Mouse (Mus musculus): ENCODE measurements at regions not wholly inside any gene's neighbourhood (a gene's known extent, or its start where the extent isn't known, plus 50 kb on each side); places are given as distances from the start of the nearest gene placed in this dataset.
"Not testable (repeated sequence)": the region's sequence is repeated elsewhere in the genome, so short reads cannot be mapped to it uniquely, and the experiment has no call there.

DNA sequence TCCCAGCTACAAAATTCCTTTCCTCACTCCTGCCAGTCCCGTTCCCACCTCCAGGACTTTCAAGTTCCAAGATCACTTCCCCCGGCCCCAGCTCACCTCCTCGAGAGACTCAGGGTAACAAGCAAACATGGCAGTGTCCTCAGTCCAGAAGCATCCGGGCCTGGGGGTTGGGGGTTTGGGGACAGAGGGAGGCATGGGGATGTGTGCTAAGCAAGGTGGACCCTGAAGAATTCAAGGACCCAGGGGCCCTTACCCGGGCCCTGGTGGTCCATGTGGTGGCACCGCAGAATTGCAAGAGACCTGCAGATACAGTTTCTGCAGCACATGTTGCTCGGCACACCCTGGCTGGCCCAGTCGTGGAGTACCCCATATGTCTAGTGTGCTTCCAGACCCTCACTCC, 269.9 kb upstream of the Ube2e3 start:
- DNase-seq, result no peak

DNA sequence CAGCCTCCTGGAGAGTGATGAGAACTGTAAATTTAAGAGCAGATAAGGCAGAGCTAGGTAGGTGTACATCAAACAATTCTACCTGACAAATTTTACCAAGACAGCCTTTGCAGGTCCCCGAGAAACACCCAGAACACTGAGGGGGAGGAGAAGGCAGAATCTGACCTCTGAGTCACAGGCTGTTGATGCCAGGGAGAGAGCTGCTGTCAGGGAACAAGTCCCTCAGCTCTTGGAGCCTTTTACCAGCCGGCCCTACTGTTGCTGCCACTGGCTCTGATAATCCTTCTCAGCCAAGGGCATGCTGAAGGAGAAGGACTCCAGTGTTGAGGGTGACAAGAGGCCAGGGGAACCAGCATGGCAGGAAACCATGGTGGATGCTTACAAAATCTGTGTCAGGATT, 271.7 kb upstream of the Ube2e3 start:
- no peak for DNase-seq

DNA sequence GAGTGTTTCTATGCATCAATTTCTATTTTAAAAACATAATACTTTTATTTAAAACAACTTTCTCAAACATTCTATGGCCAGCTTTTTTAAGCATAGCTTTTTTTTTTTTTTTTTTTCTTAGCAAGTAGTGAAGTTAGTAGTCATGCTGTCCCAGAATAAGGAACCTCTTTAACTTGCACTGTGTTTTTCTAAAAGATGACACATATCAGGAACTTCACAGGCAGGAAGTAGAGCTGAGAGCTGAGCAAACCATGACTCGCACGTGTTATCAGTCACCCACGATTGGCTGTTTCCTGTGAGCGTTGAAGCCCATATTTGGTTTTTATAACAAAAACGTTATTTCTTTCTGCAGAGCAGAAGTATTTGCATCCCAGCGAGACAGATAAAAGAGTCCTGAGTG, 287.9 kb upstream of the Ube2e3 start:
- DNase-seq, result no peak

DNA sequence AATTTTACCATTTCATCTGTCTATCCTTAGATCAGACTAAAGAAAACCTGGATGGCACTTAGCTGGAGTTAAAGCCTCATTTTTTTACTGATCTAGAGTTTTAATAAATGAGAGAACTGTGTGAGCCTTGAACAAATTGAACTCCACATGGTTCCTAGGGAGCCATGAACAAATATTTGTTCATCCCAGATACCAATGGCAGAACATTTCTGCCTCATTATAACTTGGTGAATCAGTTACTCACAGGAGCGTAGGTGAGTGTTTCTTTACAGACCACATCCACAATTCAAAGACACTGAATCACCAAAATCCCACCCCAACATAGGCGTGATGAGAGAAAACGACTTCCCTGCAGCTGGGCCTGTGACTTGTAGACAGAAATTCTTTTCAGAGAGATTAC, 295.4 kb upstream of the Ube2e3 start:
- no peak for DNase-seq

DNA sequence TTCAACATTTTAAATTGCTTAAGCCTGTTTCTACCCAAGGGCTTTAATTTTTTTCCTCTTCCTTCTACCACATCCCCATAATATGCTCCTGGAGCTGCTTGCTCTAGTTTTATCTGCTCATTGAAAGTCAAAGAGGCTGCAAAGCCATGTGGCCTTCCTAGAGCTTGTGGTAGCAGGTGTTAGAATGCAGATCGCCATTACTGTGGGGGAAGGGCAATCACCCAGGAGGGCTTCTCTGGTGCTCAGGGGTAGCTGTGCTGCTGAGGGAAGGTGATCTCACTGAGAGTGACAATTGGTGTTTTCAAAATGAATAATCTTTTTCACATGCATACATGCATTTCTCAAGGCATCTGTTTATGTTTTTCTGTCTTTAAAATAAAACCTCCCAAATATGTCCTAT, 309.8 kb upstream of the Ube2e3 start:
- DNase-seq, result no peak

DNA sequence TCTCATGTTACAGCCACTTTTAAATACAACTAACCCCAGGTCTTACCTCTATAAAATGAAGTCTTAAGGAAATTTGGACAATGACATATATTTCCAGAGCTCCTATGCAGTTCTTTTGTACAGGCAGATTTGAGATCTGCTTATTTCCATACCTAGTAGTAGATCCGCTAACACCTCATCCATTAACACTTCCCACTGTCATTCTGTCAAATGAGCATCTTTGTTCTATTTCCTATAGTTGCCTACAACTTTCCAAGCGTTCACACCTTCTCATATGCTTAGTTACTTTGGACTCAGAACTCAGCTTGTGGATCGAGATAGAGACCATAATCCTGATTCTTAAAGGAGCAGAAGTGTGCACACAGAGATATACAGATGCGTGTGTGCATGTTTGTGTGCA, 316.8 kb upstream of the Ube2e3 start:
- no peak for DNase-seq

DNA sequence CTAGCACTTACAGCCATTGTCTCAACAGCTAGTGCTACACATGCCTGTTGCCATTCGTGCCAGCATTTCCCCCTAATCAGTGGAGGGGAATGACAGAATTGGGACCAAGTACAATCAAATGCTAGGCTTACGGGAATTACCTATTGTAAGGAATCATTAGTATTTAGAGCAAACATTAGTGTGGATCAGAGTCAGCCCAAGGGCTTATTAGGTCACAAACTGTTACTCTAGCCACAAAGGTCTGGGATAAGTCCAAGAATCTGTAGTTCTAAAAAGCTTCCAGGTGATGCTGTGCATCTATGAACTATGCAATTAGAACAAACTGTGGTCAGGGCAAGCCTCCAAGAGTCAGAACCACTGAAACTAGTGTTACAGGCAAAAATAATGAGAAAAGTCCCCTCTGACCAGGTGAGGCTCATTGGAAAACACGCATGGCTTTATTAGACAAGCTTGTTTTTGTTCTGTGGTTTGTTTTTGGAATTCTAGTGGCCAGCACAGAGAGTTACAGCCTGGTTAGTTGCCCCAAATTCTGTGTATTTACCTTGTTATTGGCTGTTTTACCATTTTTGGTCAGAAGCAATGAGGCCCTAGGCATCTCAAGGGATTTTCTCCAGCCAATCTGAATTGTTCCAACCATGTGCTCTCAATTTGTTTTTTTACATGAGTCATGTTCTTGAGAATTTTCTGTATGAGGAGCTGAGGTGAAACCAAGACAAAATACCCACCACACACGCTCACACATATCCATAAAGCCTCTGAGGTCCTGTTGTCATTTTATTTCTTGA, 319.0 kb upstream of the Ube2e3 start:
- DNase-seq, result no peak

DNA sequence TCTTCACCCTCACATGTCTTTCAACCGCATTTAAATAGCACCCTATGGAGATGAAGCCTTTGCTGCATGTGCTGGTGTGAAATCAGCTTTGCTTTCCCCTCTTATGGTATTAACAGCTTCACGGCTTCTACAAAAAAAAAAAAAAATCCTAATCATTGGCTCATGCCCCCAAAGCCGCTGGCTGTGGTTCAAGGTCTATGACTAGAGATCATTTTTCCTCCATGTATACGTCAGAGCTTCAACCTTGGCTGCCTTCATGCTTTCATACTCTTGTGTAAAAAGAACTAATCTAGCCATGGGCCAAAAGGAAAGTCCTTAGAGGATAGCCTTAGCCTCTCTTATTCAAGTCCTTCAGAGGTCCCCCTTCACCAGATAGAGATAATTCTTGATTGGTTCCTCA, 320.6 kb upstream of the Ube2e3 start:
- no peak for DNase-seq

DNA sequence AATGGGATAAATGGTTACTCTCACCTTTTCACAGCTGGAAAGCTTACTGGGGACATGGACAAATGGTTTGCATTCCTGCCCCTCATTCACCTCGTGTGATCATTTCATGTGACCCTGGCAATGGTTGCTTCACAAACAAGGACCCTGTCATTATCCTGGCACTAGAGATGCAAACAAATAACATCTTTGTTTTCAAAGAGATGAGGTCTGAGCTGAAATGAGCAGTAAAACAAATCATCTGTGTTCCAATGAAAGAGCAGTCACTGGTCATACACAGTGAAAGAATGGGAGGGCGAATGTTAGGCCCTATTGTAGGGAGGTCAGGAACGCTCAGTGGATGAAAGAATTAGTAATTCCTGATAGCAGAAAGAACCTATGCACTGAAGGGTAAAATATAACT, 327.5 kb upstream of the Ube2e3 start:
- DNase-seq, result no peak

DNA sequence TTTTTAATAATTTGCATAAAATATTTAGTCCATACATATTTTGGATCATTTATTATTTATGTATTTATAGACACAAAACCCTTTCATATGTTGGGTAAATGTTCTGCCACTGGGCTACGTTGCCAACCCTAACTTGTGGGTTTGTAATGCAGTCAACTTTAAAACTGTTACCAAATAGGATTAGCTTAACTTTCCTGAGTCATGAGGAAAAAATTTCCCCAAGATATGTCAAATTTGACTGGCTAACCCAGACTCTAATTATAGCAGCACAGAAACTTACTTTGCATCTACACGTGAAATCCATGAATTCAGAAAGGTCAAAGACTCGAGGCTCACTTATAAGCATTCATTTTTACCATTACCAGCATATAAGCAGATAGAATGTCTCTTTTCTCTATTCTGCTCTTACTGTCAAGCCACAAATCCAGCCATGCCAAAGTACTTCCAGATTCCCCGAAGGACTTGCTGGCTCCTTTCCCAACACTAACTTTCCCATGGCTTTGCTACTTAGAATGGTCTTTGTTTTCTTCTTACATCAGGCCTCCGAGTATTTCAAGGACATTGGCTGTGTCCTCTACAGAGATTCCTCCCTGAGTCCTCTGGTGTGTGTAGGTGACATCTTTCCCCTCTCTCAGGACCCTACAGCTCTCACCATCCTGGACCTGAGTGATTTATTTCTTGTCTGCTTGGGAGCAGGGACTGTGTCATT, 328.2 kb upstream of the Ube2e3 start:
- no peak for DNase-seq

DNA sequence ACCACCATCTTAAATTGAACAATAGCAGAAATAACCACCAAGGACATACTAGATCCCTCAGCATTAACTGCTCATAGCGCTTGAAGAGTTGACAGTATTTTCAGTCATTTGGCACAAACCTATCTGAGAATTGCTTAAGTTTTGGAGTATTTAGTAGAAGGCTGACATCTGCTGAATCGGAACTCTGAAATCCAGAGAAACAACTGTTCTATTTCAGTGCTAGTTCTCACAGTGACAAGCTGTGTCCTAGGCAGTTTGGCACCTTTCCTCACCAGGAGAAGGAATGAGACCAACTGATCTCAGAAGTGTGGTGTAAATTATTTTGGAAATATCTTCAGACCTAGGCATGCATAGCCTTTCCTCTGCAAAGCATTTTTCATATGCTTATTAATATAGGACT, 330.4 kb upstream of the Ube2e3 start:
- DNase-seq, result no peak

DNA sequence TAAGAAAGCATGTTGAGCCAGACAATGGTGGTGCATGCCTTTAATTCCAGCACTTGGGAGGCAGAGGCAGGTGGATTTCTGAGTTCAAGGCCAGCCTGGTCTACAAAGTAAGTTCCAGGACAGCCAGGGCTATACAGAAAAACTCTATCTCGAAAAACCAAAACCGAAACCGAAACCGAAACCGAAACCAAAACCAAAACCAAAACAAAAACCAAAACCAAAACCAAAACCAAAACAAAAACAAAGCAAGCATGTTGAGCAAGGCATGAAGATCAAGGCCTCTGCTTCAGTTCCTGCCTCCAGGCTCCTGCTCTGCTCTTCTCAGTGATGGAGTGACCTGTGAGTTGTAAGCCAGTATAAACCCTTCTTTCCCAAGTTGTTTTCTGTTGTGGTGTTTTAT, 334.0 kb upstream of the Ube2e3 start:
- not testable (repeated sequence) for DNase-seq

DNA sequence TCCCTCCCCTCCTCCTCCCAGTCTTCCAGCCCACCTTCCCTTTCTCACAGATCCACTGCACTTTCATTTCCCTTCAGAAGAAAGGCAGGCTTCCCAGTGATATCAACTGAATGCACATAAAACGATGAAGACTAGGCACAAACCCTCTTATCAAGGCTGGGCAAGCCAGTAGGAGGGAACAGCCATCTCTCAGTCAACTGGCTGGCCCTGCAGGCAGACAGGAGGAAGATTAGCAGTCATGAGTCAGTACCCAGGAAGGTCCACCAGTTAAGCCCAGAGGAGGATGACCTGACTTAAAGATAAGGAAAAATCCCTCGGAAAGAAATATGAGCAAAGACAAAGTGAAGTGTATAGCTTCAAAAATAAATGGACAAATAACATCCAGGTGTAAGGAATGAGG, 337.4 kb upstream of the Ube2e3 start:
- no peak for DNase-seq

DNA sequence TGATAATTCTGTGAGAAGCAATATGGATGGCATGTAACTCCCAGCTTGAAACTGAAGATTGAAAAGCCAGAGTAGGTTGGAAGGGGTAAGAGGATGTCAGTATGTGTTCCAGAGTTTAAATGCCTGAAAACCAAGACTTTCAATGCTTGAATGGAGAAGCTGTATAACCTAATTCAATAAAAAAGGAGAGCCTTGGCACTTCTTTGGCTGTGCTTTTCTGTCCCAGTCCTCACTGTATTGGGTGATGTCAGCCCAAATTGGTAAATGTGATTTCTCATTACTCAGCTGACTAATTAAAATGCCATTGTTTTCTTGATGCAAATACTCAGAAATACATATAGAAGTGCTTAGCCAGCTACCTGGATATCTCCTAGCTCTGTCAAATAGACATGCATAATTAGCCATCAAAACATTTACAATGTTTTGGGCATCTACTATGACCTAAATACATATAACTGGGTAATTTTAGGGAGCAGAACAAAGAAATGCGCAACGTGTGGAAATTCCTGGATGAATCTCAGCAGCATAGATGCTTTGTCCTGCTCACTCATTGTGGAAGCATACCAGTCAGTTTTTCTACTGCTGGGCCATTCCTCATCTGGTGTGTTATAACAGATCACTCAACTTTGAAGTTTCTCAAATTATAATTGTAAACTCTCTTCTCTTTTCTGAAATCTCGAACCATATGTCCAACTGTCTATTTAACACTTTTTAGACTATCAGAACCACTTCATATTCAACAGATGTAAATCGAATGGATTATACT, 347.5 kb upstream of the Ube2e3 start:
- no peak for DNase-seq

DNA sequence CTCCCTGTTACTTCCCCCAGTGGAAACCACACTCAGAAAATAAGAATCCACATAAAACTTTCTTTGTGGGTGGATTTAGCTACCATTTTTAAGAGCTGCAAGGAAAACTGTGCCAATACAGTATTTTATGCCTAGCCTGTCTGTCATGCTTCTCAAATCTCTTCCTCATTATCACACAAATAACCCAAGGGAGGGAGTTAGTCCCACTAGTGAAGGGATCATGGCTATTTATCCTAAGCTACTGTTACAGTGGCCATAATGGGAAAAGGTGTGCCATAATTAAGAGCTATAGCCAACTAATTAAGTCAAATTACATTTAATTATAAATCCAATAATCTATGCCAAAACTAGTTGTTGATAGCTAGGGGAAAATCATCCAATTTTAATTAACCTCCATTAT, 374.8 kb upstream of the Ube2e3 start:
- no peak for DNase-seq

DNA sequence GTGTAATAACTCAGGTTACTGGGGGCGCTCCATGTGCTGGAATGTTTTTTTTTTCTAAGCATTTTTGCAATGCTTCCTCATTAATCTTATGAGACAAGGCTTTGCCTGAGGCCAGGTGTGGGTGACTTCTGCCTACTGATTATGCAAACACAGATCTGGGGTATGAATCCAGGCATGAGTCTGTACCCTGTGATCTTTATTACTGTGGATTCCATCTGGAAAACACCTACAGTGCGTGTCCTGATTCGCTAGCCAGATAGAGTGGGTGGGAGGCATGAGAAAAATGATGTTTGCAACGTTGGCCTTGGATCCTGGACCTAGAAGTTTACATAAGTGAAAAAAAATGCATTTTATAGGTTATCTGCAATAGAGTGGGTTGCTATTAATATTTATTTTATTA, 387.9 kb upstream of the Ube2e3 start:
- no peak for DNase-seq

DNA sequence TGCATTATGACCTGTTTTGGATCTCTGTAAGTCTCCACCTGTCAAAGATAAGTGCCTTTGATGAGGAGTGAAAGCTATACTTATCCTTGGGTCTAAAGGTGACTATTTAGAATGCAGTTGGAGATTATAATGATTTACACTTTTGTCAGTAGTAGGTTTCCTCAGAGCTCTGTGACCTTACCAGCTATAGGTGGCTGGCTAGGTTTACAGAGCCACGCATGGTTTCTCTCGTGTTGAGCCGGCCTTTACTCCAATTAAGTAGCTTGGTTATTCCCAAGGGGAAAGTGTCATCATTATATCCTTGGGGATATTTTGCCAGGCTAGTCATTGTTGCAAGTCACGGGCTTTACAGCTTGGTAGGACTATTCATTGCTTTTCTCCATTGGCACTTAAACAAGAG, 408.5 kb upstream of the Ube2e3 start:
- no peak for DNase-seq

DNA sequence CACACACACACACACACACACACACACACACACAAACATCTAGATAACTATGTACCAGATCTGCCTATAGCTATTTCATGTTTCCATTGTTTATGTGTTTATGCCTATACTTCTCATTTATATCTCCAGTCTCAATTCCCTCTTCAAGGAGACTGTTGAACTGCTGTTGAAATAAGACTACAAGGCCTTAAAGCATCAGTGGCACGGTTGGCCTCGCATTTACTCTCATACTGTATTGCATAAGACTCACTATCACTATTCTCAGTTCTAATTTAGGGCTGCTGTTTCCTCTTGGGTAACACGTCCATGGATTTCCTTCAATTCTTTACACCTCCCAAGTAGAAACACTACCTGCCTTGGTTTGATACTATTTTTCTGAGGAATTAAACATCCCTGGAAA, 414.5 kb upstream of the Ube2e3 start:
- DNase-seq, result no peak

DNA sequence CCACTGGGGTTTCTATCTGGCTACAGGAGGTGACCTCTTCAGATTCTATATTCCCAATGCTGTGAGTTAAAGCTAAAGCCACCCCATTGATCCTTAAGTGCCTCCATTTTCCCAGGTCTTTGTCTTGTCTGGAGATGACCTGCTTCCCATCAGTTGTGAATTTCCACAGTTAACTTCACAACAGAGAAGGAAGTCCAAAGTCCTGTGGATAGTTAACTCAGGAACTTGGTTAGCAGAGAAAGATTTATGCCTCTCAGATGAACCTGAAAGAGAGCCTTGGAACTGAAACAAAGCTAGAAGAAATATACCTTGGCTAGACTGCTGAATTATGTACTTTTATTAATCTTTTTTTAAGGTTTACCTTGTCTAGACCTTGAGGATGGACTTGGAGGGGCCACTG, 431.1 kb upstream of the Ube2e3 start:
- no peak for DNase-seq

DNA sequence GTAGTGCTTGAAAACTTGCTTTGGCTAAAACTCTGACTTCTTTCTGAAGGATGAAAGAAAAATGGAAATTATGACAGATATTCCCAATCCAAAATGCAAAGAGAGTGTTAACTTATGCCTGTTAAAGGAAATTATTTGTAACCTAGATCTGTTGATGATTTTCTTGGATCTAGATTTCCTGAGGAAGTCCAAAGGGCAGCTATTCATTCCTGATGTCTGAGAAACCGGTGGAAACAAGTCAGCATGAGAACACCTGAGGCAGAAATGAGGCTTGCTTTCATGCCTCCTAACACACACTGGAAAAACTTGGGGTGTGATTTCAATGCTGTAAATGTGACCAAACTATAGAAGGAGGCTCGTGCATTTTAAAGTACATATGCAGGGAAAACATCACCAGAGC, 432.9 kb upstream of the Ube2e3 start:
- no peak for DNase-seq

DNA sequence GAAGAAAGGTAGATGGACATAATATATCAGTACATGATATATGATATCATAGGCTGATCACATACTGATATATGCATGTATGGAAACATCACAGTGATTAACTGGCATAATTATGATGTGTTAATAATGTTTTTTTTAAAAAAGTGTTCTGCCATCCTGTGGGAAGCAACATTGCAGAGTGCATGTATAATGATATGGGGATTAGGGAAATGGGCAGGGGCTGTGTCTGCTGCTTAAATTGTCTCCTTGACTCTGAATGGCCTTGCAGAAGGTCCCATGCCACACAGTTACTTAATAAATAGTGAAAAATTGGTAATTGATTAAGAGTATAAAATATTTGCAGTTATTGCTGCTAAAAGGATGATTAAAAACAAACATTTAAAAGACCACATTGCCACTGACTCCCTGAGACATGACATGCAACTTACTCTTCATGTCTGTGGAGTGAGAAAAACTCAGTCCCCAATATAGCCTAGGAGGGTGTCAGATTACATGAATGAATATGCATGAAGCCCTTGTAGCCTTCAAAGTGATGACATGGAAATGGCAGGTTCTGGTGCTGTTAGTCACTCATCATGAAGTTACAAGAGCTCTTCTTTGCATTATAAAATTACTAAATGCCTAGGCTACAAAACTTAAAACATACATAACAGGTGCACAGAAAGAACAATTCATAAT, 440.1 kb upstream of the Ube2e3 start:
- no peak for DNase-seq

DNA sequence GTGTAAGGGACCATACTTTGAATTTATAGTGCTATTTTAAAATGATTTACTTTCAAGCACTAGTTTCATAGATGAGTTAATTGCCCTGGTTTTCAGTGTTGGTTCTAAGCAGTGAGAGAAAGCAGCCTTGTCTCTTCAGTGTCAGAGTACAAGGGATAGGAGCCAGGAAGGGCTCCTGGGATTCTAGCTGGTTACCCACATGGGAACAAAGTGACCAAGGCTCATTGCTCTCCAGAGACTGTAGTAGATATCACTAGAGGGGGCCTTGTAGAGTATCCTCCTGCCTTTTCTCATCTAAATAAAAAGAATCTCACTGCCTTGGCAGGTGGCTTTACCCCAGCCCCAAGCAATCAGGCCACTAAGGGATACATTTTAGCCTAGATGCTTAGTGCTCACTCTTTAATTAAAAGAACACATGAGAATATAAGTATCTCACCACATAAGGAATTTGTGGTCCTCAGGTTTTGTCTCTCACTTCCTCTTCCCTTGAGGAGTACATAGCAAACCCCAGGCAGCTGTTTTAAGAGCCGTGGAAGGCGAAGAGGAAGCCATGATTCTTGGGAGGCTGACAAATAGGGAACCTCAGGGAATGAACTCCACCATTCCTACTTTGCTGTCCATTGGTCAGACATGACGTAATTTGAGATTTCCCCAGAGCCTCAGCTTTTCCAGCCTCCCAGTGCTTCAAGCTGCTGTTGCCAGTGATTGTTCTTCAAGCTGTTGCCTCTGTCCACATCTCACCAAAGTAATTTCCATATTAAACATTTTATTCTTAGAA, 449.2 kb upstream of the Ube2e3 start:
- no peak for DNase-seq
